ENCODE assay signal across 31 mouse cellular contexts in genomic region chr2:154117381-154117780, GRCm38 (mm10). TPM values are rescaled to one million over a fixed set of nuclear protein-coding genes. Genes with fewer than 3 reads are reported as not detected.
A peak's percentile ranks its signal among the peaks of the same experiment; 100 is the strongest.
DNase-seq lines count a peak whose midpoint lies in the region; ATAC-seq and TF ChIP-seq lines count a peak whose summit lies in the region.
"Had no signal": no experiment of that assay in that cellular context is flagged by ENCODE, and none has a peak within 500 bp of the region (broad histone marks: within the 10 kb centered on the region; RNA-seq: fewer than 3 reads in every experiment).

No protein-coding gene starts in this region.

- no peak overlapping the region for H3K4me3 ChIP-seq in lung, adult 2 months (replicated peaks; ENCODE audit: extremely low read depth, low read depth, low read length)
- H3K4me3 ChIP-seq in lung, embryonic 16.5 days (ENCODE audit: low read length): no peak overlapping the region
- H3K4me3 ChIP-seq: forebrain, embryonic 10.5 days; forebrain, embryonic 13.5 days; heart, embryonic 12.5 days; heart, embryonic 15.5 days had no signal

- H3K27me3 ChIP-seq in lung, embryonic 16.5 days (ENCODE audit: control insufficient read depth, insufficient read depth, low read depth, low read length): no peaks in the 10 kb centered on the region
- H3K27me3 ChIP-seq: forebrain, embryonic 13.5 days; heart, embryonic 12.5 days; heart, embryonic 15.5 days had no signal

- TF ChIP-seq POLR2A in lung, adult 2 months (IDR thresholded peaks at IDR 0.05; ENCODE audit: borderline replicate concordance, extremely low read depth, low read depth, low read length): no peak

- WGBS in lung, adult 2 months: 53% methylated on average over 3 of the region's 3 CpGs
- WGBS in lung, embryonic 16.5 days: 53% methylated on average over 3 of the region's 3 CpGs

- peak overlapping the region; percentile 22; the same call in 1 of the 2 replicates for H3K27ac ChIP-seq in lung, embryonic 16.5 days (ENCODE audit: low read length)
- H3K27ac ChIP-seq: forebrain, embryonic 10.5 days; forebrain, embryonic 13.5 days; heart, embryonic 15.5 days; hindbrain, embryonic 14.5 days; hindbrain, postnatal 0 days had no signal

- H3K9ac ChIP-seq in lung, embryonic 16.5 days (ENCODE audit: low read length): no peak overlapping the region
- H3K9ac ChIP-seq: forebrain, embryonic 13.5 days; heart, embryonic 12.5 days; heart, embryonic 15.5 days; hindbrain, embryonic 14.5 days had no signal

- no peak overlapping the region for H3K4me2 ChIP-seq in lung, embryonic 16.5 days (ENCODE audit: low read depth, low read length)
- H3K4me2 ChIP-seq: forebrain, embryonic 13.5 days; heart, embryonic 12.5 days; heart, embryonic 15.5 days; hindbrain, embryonic 14.5 days had no signal

- no peaks in the 10 kb centered on the region for H3K36me3 ChIP-seq in lung, embryonic 16.5 days (ENCODE audit: control insufficient read depth, insufficient read depth, low read length)
- H3K36me3 ChIP-seq: forebrain, embryonic 10.5 days; heart, embryonic 12.5 days; heart, embryonic 15.5 days had no signal

- ATAC-seq in lung, embryonic 16.5 days (ENCODE audit: low read depth): peak; percentile 68; the same call in 1 of the 2 replicates
- ATAC-seq: CD4-positive, CD25-positive, alpha-beta regulatory T cell, adult 4 months; forebrain, embryonic 13.5 days; forebrain, embryonic 16.5 days; hindbrain, postnatal 0 days had no signal

- H3K4me1 ChIP-seq in lung, adult 2 months (ENCODE audit: control insufficient read depth, insufficient read depth, low read length): no peaks in the 10 kb centered on the region
- no peaks in the 10 kb centered on the region for H3K4me1 ChIP-seq in lung, embryonic 16.5 days (replicated peaks; ENCODE audit: control insufficient read depth, insufficient read depth, low read length)
- H3K4me1 ChIP-seq: forebrain, embryonic 10.5 days; forebrain, embryonic 13.5 days; heart, embryonic 12.5 days; heart, embryonic 15.5 days had no signal

- H3K9me3 ChIP-seq in lung, embryonic 16.5 days (ENCODE audit: control insufficient read depth, low read length): no peaks in the 10 kb centered on the region
- H3K9me3 ChIP-seq: forebrain, embryonic 10.5 days; forebrain, embryonic 13.5 days; heart, embryonic 12.5 days; heart, embryonic 15.5 days had no signal

- DNase-seq in lung, adult 2 months: peak; percentile 15
- DNase-seq in lung, postnatal 25 days (ENCODE audit: low spot score): peak; percentile 59
- DNase-seq in gastrocnemius, postnatal 10 days: no peak
- no peak for DNase-seq in kidney, adult 18-20 months
- no peak for DNase-seq in layer of hippocampus, postnatal 36 days
- DNase-seq: adrenal gland, adult 2 months; adrenal gland, postnatal 14 days; cerebellum, adult 11 months; cerebellum, adult 8-10 months; cerebellum, postnatal 10 days; gastrocnemius, postnatal 14 days; heart, adult 18-20 months; heart, postnatal 10 days; heart, postnatal 4 days had no signal

- no peak for TF ChIP-seq CTCF in lung, adult 2 months (IDR thresholded peaks at IDR 0.05; ENCODE audit: insufficient read depth, low read length)

RNA-seq across cellular contexts. Expression of gene Bpifa3, which starts 12.8 kb away (rescaled TPM):
- not detected in 2 replicates for polyA plus RNA-seq in lung, adult 2 months (2012; rRNA removed)
- not detected in 2 replicates for polyA plus RNA-seq in lung, embryonic 16.5 days (2015; fragmentation: Nextera tagmentation; extraction: Ambion mirVana)
- total RNA-seq in gastrocnemius, postnatal 10 days (2021): not detected
- total RNA-seq in layer of hippocampus, postnatal 36 days (2021): not detected
- total RNA-seq: adrenal gland, adult 2 months; adrenal gland, postnatal 14 days; adrenal gland, postnatal 4 days; gastrocnemius, adult 18-20 months; gastrocnemius, postnatal 14 days; gastrocnemius, postnatal 4 days; heart, adult 18-20 months; heart, postnatal 10 days; heart, postnatal 4 days; hindbrain, postnatal 0 days; MEL had no signal
- polyA plus RNA-seq: adrenal gland, adult 2 months; C2C12; CD4-positive, CD25-positive, alpha-beta regulatory T cell, adult 4 months; embryonic facial prominence, embryonic 11.5 days; embryonic facial prominence, embryonic 14.5 days; forebrain, embryonic 10.5 days; forebrain, embryonic 13.5 days; forebrain, embryonic 16.5 days; heart, embryonic 12.5 days; heart, embryonic 15.5 days; hindbrain, embryonic 11.5 days; hindbrain, embryonic 14.5 days; hindbrain, postnatal 0 days had no signal

RNA-seq across cellular contexts. Expression of gene Bpifa1, which starts 25.3 kb away (rescaled TPM):
- 295 and 710 TPM in 2 replicates for polyA plus RNA-seq in lung, adult 2 months (2012; rRNA removed)
- 1.8 and 16.3 TPM in 2 replicates for polyA plus RNA-seq in lung, embryonic 16.5 days (2015; fragmentation: Nextera tagmentation; extraction: Ambion mirVana)
- total RNA-seq in gastrocnemius, postnatal 10 days (2021): not detected
- total RNA-seq in layer of hippocampus, postnatal 36 days (2021): not detected
- total RNA-seq: adrenal gland, adult 2 months; adrenal gland, postnatal 14 days; adrenal gland, postnatal 4 days; gastrocnemius, adult 18-20 months; gastrocnemius, postnatal 14 days; gastrocnemius, postnatal 4 days; heart, postnatal 4 days; hindbrain, postnatal 0 days; MEL had no signal
- polyA plus RNA-seq: adrenal gland, adult 2 months; C2C12; CD4-positive, CD25-positive, alpha-beta regulatory T cell, adult 4 months; embryonic facial prominence, embryonic 11.5 days; forebrain, embryonic 10.5 days; forebrain, embryonic 13.5 days; forebrain, embryonic 16.5 days; heart, embryonic 12.5 days; hindbrain, embryonic 11.5 days; hindbrain, embryonic 14.5 days had no signal

RNA-seq across cellular contexts. Expression of gene Bpifa5, which starts 45.0 kb away (rescaled TPM):
- polyA plus RNA-seq in lung, adult 2 months (2012; rRNA removed): 4.3 TPM in 1 of 2 replicates, not detected in the other
- polyA plus RNA-seq in lung, embryonic 16.5 days (2015; fragmentation: Nextera tagmentation; extraction: Ambion mirVana): not detected in 2 replicates
- total RNA-seq in gastrocnemius, postnatal 10 days (2021): not detected
- not detected for total RNA-seq in layer of hippocampus, postnatal 36 days (2021)
- total RNA-seq: adrenal gland, adult 2 months; adrenal gland, postnatal 14 days; adrenal gland, postnatal 4 days; gastrocnemius, adult 18-20 months; gastrocnemius, postnatal 14 days; gastrocnemius, postnatal 4 days; heart, adult 18-20 months; heart, postnatal 10 days; heart, postnatal 4 days; hindbrain, postnatal 0 days; MEL had no signal
- polyA plus RNA-seq: adrenal gland, adult 2 months; C2C12; CD4-positive, CD25-positive, alpha-beta regulatory T cell, adult 4 months; embryonic facial prominence, embryonic 11.5 days; embryonic facial prominence, embryonic 14.5 days; forebrain, embryonic 10.5 days; forebrain, embryonic 13.5 days; forebrain, embryonic 16.5 days; heart, embryonic 12.5 days; heart, embryonic 15.5 days; hindbrain, embryonic 11.5 days; hindbrain, embryonic 14.5 days; hindbrain, postnatal 0 days had no signal

Comparison
In these comparisons a context has a peak if more than half of its experiments do, and no peak if none do; other contexts are left out.
1. DNase-seq: peak in lung, adult 2 months (single experiment) and lung, postnatal 25 days (single experiment); none in gastrocnemius, postnatal 10 days (single experiment), kidney, adult 18-20 months (single experiment) and layer of hippocampus, postnatal 36 days (0 of 2).